Mouse (Mus musculus) heart, embryonic 15.5 days (tissue): ENCODE data around the gene E4f1. TPM values are rescaled to one million over a fixed set of nuclear protein-coding genes. Genes with fewer than 3 reads are reported as not detected.
"Not testable (repeated sequence)": the region's sequence is repeated elsewhere in the genome, so short reads cannot be mapped to it uniquely, and the experiment has no call there.

ENCODE experiments used
- ATAC-seq: fragments of 200-750 bp; cut with Nextera tagmentation; replicated peaks from 2 replicates; pipeline ENCODE4 v1.8.0; 2017; ENCODE audit warnings: low read depth, moderate TSS enrichment; ENCODE audit not compliant: insufficient number of reproducible peaks, insufficient read depth, low FRiP score
- H3K27ac ChIP-seq: fragments of 300-500 bp; sonication (generic); 2 replicates; pipeline ENCODE4 v1.5.1; 2015; ENCODE audit warnings: mild to moderate bottlenecking, inconsistent platforms
- H3K27me3 ChIP-seq: fragments of 300-500 bp; sonication (generic); 2 replicates; pipeline ENCODE4 v1.6.1; 2015; ENCODE audit warnings: inconsistent platforms
- H3K36me3 ChIP-seq: fragments of 300-500 bp; sonication (generic); 2 replicates; pipeline ENCODE4 v1.6.1; 2015; ENCODE audit warnings: mild to moderate bottlenecking, inconsistent platforms
- H3K4me1 ChIP-seq: fragments of 300-500 bp; sonication (generic); replicated peaks from 2 replicates; pipeline ENCODE4 v1.6.1; 2015; ENCODE audit warnings: inconsistent platforms
- H3K4me2 ChIP-seq: fragments of 300-500 bp; sonication (generic); 2 replicates; pipeline ENCODE4 v1.6.1; 2015; ENCODE audit warnings: inconsistent platforms, mild to moderate bottlenecking, moderate library complexity
- H3K4me3 ChIP-seq: fragments of 300-500 bp; sonication (generic); 2 replicates; pipeline ENCODE4 v1.5.1; 2015; ENCODE audit warnings: mild to moderate bottlenecking, inconsistent platforms
- H3K9ac ChIP-seq: fragments of 300-500 bp; sonication (generic); 2 replicates; pipeline ENCODE4 v1.6.1; 2015; ENCODE audit warnings: mild to moderate bottlenecking, inconsistent platforms
- H3K9me3 ChIP-seq: fragments of 300-500 bp; sonication (generic); replicated peaks from 2 replicates; pipeline ENCODE4 v1.6.1; 2016; ENCODE audit warnings: inconsistent platforms
- whole genome bisulfite sequencing: fragments of 180-500 bp; shearing (Covaris S2); methylation state at CpG from one replicate; pipeline ENCODE4 v1.1.7; 2015; ENCODE audit warnings: mixed read lengths; 5-methylcytosine and 5-hydroxymethylcytosine counted together
- polyA plus RNA-seq: library from polyadenylated mRNA; unstranded; fragments of >200 nt; fragmentation: Nextera tagmentation; extraction: Ambion mirVana; gene quantifications from 2 replicates; pipeline ENCODE4 v1.2.1, GENCODE M21; 2015

E4f1 gene
- polyA plus RNA-seq, 1 experiment from 2014 or later, result 20.5 TPM

DNA sequence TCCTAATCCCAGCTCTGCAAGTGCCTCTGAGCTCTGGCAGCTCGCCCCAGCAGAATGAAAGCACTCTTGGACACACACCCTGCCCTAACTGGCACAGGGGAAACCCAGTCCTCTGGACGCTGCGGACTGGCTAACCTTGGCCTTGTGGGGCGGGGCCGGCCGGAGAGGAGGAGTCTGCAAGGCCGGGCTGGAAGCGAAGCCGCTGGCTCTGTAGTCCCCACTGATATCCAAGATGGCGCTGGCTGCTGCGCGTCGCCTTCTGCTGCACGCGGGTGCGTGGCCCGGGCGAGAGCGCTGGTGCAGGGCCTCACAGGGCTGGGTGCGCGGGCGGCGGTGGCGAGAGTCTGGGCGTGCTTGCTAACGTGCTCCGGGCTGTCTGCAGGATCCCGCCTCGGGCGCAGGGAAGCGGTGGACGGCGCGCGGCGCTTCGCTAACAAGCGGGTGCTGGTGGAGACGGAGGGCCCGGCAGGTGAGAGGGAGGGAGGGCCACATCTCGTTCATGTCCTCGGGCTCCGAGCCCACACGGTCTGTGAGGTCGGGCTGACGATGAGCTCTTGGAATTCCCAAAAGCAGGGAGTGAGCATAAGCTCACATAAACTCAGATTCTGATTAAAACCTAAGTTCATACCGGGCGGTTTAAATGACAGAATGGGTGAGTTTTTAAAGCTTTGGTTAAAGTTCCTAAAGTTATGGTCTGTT lies 43.5 kb downstream of the E4f1 start, which contains the start of gene Eci1:
Gene Eci1, plus strand, starts transcription at position 171 of the 699 bp plus-strand sequence.
- Histone ChIP-seq H3K27ac (peak within 1 kb of the TSS; percentile 96), H3K4me2 (peak within 1 kb of the TSS; percentile 72), H3K9me3 (no peaks in the 10 kb centered on the region), H3K36me3 (peaks cover 35% of the 10 kb centered on the region), H3K4me3 (peak within 1 kb of the TSS; percentile 68), H3K27me3 (no peaks in the 10 kb centered on the region), H3K4me1 (peaks cover 29% of the 10 kb centered on the region), H3K9ac (peak within 1 kb of the TSS; percentile 87)
- WGBS, result under 1% methylated on average over 48 of the region's 48 CpGs
- ATAC-seq, result peak; percentile 98

DNA sequence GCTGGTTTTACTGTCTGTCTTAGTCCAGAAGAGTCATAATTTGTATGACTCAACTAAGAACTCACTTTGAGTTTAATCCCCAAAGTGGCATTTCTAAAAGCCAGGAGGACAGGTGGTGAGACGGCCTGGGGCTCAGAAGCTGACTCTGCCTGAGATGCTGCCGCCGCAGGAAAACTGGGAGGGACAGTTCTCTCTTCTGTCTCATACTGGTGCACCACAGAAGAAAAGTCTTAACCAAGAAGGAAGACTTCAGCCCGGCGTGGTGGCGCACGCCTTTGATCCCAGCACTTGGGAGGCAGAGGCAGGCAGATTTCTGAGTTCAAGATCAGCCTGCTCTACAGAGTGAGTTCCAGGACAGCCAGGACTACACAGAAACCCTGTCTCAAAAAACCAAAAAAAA lies 44.2 kb downstream of the E4f1 start:
- peaks cover 42% of the 10 kb centered on the region for H3K36me3 ChIP-seq
- H3K9ac ChIP-seq, result no peak overlapping the region
- no peaks in the 10 kb centered on the region for H3K27me3 ChIP-seq
- H3K4me2 ChIP-seq, result peak overlapping the region; percentile 72
- peaks cover 29% of the 10 kb centered on the region for H3K4me1 ChIP-seq
- no peaks in the 10 kb centered on the region for H3K9me3 ChIP-seq
- 84% methylated on average over 7 of the region's 7 CpGs for WGBS
- no peak for ATAC-seq
- peak overlapping the region; percentile 68 for H3K4me3 ChIP-seq
- H3K27ac ChIP-seq, result peak overlapping the region; percentile 96

DNA sequence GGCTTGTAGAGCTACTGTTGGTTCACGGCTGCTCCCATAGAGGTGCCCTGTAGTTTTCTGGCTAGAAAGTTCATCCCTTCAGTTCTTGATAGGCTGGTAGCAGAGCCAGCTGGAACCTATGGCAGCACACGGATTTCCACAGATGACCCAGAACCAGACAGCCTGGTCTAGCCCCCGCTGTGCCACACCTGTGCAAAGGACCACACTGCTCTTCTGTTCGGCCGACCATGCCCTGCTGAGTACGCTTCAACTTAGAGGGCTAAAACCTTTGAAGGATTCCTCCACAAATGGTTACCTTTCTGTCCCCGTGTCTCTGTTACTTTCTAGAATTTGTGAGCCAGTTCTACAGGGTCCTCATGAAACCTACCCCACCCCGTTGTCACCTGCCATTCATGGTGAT lies 44.8 kb downstream of the E4f1 start:
- not testable (repeated sequence) for H3K9ac ChIP-seq, H3K27ac ChIP-seq, H3K27me3 ChIP-seq, H3K4me3 ChIP-seq, H3K9me3 ChIP-seq, ATAC-seq, H3K4me2 ChIP-seq
- Histone ChIP-seq H3K36me3 (peaks cover 48% of the 10 kb centered on the region), H3K4me1 (peaks cover 23% of the 10 kb centered on the region)
- WGBS, result 96% methylated on average over 6 of the region's 8 CpGs

DNA sequence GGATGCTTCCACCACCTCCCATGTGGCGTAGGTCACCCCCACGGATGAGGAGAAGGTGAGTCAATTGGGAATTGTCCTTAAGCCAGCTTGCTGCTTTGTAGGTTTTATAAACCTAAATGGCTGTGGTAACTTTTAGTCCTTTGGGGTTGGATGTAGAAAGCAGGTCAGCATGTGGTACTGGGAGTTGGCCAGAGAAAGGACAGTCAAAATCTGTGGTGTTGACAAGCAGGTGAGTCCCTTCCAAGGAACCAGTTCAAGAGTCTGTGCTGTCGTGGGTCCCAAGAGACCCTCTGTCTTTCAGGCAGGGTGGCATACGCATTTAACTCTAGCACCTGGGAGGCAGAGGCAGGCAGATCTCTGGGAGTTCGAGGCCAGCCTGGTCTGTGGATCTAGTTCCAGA lies 45.6 kb downstream of the E4f1 start:
- H3K27me3 ChIP-seq, result no peaks in the 10 kb centered on the region
- no peak overlapping the region for H3K4me2 ChIP-seq
- no peaks in the 10 kb centered on the region for H3K9me3 ChIP-seq
- 88% methylated on average over 5 of the region's 5 CpGs for WGBS
- no peak for ATAC-seq
- peaks cover 18% of the 10 kb centered on the region for H3K4me1 ChIP-seq
- no peak overlapping the region for H3K27ac ChIP-seq
- H3K4me3 ChIP-seq, result no peak overlapping the region
- peaks cover 56% of the 10 kb centered on the region for H3K36me3 ChIP-seq
- no peak overlapping the region for H3K9ac ChIP-seq

DNA sequence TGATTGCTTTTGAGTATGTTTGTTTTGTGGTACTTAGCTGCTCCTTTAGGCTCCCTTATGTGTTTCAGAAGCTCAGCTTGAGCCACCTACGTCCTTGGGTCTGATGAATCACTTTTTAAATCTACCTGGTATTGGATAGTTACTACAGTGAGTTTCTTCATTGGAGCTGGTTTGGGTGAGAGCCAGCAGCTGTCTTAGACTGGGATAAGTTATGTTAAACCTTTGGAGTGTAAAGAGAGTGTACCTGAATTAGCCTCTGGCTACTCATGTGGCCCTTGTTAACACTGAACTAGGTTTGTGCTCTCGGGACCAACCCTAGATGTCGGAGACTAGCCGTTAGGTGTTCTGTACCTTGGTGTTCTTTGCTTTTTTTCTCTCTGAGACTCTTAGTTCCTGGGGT lies 47.0 kb downstream of the E4f1 start:
- H3K9me3 ChIP-seq, result no peaks in the 10 kb centered on the region
- peaks cover 69% of the 10 kb centered on the region for H3K36me3 ChIP-seq
- H3K27ac ChIP-seq, result no peak overlapping the region
- no peaks in the 10 kb centered on the region for H3K27me3 ChIP-seq
- H3K4me2 ChIP-seq, result no peak overlapping the region
- ATAC-seq, result no peak
- H3K4me3 ChIP-seq, result no peak overlapping the region
- H3K4me1 ChIP-seq, result peaks cover 12% of the 10 kb centered on the region
- no peak overlapping the region for H3K9ac ChIP-seq
- 91% methylated on average over 4 of the region's 4 CpGs for WGBS

DNA sequence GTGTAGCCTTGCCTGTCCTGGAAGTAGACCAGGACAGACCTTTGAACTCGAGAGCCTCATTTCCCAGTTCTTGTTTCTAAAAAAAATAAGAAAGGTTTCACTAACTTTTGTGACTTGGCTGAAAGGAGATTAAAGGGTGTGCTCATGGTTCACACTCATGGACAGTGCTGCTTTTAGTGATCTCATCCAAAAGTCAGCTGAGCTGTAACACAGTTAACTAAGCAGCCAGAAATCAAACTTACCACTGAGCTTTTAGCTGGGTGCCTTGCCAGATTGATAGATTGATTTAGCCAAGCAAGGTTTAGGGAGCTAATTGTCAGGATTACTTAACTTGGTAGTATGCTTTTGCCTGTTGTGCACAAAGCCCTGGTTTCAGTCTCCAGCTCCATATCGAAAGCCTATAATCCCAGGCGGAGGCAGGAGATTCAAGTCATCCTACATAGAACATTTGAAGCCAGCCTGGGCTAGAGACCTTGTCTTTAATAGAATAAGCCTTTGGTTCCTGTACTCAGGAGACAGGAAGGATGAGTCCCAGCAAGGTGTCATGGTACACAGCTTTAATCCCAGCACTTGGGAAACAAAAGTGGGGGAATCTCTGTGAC lies 54.0 kb downstream of the E4f1 start:
- Histone ChIP-seq H3K27ac (no peak overlapping the region), H3K9ac (peak overlapping the region; percentile 90), H3K36me3 (peaks cover 40% of the 10 kb centered on the region), H3K4me3 (peak overlapping the region; percentile 91), H3K4me2 (peak overlapping the region; percentile 74), H3K4me1 (peaks cover 45% of the 10 kb centered on the region), H3K27me3 (no peaks in the 10 kb centered on the region), H3K9me3 (no peaks in the 10 kb centered on the region)
- no peak for ATAC-seq
- 86% methylated on average over 3 of the region's 3 CpGs for WGBS

DNA sequence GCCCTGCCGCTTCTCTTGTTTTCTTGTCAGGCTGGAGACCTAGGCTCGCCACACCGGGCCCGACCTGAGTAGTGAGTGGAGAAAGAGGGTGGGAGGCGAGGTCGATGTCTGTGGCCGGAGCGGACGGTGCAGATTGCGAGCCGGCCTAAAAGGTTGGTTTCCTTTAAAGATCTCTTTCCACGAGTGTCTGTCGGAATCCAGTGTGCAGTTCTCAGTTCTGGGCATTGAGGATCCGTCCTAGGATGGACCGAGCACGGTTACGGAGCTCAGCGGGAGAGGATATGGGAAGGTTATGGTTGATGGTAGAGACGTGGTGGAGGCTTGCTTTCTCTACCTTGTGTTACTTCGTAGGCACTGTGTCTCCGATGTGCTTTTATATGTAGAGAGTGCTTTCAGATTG lies 55.1 kb downstream of the E4f1 start:
- H3K36me3 ChIP-seq, result peaks cover 38% of the 10 kb centered on the region
- peaks cover 45% of the 10 kb centered on the region for H3K4me1 ChIP-seq
- peak overlapping the region; percentile 94 for H3K27ac ChIP-seq
- H3K9me3 ChIP-seq, result no peaks in the 10 kb centered on the region
- H3K27me3 ChIP-seq, result no peaks in the 10 kb centered on the region
- WGBS, result under 1% methylated on average over 21 of the region's 21 CpGs
- peak overlapping the region; percentile 74 for H3K4me2 ChIP-seq
- peak overlapping the region; percentile 90 for H3K9ac ChIP-seq
- peak; percentile 2; the same call in 1 of the 2 replicates for ATAC-seq
- peak overlapping the region; percentile 91 for H3K4me3 ChIP-seq

DNA sequence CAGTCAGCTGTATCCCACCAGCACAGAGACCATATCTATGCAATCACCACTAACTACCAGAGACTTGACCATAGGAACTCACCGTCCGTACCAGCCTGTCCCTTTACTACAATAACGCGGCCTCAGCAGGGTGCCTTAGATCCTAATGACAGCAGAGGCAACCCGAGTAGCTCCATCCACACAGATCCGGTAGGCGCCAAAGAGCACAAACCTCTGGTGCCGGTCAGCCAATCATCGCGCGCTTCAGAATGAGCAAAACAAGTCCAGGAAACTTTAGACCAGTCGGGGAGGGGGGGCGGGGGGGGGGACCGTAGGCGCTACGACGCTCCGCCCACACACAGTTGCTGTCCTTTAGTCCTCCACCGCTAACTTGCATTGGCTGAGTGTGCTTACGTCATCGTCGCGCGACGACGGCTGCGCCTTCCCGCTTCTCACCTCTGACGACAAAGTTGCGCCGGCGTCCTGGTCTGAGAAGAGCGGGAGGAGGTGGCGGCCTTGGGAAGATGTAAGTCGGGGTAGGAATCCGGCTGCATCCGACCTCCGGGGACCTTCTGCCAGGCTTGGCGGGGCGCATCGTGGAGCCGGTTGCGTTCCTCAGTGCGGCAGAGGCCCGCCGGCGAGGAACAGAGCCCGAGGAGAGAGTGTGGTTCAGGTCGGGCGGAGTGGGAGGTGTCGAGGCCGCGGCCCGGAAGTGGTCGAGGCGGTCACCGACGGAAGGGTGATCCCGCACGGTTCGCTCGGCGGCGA lies 55.7 kb downstream of the E4f1 start, which contains the start of gene Rnps1:
Gene Rnps1, plus strand, starts transcription at position 336 of the 747 bp plus-strand sequence.
- under 1% methylated on average over 64 of the region's 64 CpGs for WGBS
- Histone ChIP-seq H3K27ac (peak within 1 kb of the TSS; percentile 94), H3K27me3 (no peaks in the 10 kb centered on the region), H3K4me1 (peaks cover 45% of the 10 kb centered on the region), H3K36me3 (peaks cover 38% of the 10 kb centered on the region), H3K4me3 (peak within 1 kb of the TSS; percentile 91), H3K9ac (peak within 1 kb of the TSS; percentile 90), H3K4me2 (peak within 1 kb of the TSS; percentile 74), H3K9me3 (no peaks in the 10 kb centered on the region)
- ATAC-seq, result peak; percentile 91

DNA sequence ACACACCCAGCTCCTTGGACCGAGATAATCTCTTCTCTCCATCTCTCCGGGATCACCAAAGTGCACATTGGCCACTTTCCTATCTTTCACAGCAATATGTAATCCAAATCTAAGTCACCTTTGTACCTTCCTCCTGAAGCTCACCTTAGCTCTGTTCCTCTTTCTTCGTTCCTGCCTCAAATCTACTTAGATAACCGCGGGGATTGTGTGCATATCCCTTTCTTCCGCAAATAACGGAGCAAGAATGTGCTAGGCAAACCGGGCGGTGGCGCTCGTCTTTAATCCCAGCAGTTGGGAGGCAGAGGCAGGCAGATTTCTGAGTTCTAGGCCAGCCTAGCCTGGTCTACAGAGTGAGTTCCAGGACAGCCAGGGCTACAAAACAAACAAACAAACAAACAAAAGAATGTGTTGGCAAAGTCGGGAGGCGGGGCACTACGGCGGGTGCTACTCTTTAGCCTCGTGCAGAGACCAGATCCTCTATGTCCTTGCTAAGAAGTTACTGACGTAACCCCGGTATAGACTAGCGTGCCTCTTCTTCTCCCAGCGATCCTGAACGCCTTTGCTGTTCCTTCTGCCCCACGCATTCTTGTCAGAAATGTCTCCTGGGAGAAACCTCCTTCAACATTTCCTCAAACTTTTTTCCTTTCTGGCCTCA lies 56.4 kb downstream of the E4f1 start:
- peak overlapping the region; percentile 94 for H3K27ac ChIP-seq
- peaks cover 38% of the 10 kb centered on the region for H3K36me3 ChIP-seq
- H3K27me3 ChIP-seq, result no peaks in the 10 kb centered on the region
- ATAC-seq, result peak; percentile 24; the same call in 1 of the 2 replicates
- 25% methylated on average over 22 of the region's 22 CpGs for WGBS
- no peaks in the 10 kb centered on the region for H3K9me3 ChIP-seq
- H3K4me2 ChIP-seq, result peak overlapping the region; percentile 74
- H3K4me3 ChIP-seq, result peak overlapping the region; percentile 91
- H3K4me1 ChIP-seq, result peaks cover 43% of the 10 kb centered on the region
- peak overlapping the region; percentile 79 for H3K9ac ChIP-seq

DNA sequence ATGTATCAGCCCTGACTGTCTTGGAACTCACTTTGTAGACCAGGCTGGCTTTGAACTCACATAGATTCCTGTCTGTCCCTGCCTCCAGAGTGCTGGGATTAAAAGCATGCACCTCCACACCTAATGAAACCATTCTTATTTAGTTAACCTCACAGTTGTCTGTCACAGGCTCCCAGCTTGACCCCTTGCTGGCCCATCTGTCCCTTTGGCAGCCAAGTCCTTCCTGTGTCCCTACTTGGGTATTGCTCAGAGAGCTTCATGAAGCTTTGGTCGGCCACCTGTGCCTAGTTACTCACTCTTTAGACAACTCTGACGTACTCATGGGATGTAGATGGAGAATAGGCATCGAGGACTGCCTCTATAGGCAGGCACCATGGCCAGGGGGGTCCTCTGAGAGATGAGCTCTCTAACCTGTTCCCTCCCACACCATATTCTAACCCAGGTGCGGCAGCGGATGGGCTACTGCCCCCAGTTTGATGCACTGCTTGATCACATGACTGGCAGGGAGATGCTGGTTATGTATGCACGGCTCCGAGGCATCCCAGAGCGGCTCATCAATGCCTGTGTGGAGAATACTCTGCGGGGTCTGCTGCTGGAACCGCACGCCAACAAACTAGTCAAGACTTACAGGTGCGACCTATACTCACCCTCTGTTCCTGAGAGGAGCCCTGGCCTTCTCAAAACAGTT lies 62.9 kb downstream of the E4f1 start:
- Histone ChIP-seq H3K4me2 (no peak overlapping the region), H3K27ac (no peak overlapping the region), H3K4me3 (no peak overlapping the region), H3K9ac (no peak overlapping the region), H3K36me3 (peaks cover 53% of the 10 kb centered on the region), H3K9me3 (no peaks in the 10 kb centered on the region), H3K4me1 (no peaks in the 10 kb centered on the region), H3K27me3 (no peaks in the 10 kb centered on the region)
- WGBS, result 86% methylated on average over 12 of the region's 12 CpGs
- no peak for ATAC-seq
